Mouse (Mus musculus): Measurements from ENCODE around the gene Eif4ebp2. TPM values are rescaled to one million over a fixed set of nuclear protein-coding genes. Genes with fewer than 3 reads are reported as not detected.
A peak's percentile ranks its signal among the peaks of the same experiment; 100 is the strongest.

Gene Eif4ebp2
- polyA plus RNA-seq, 2 experiments, result 23.1 to 24.3 TPM

- Histone ChIP-seq H3K4me1 (replicated peaks; ENCODE audit: control insufficient read depth in 2 of 2, insufficient read depth in 2 of 2, low read length in 1 of 2) (peaks cover 0 to 10% of the 10 kb centered on the region in 2 experiments; a peak in 2 of 4 replicates), H3K4me2 (ENCODE audit: low read depth) (peak within 1 kb of the TSS; percentile 64), H3K27ac (no peak within 1 kb of the TSS), H3K9me3 (ENCODE audit: control insufficient read depth, low read length) (no peaks in the 10 kb centered on the region), H3K4me3 (ENCODE audit: insufficient read depth in 1 of 2, low read depth in 2 of 2, low read length in 2 of 2) (peak within 1 kb of the TSS; percentile 48 to 57), H3K9ac (replicated peaks) (peak within 1 kb of the TSS; percentile 7; the same call in 1 of the 2 replicates), H3K27me3 (ENCODE audit: control insufficient read depth, insufficient read depth, low read length) (peaks cover 35% of the 10 kb centered on the region), H3K36me3 (replicated peaks; ENCODE audit: control insufficient read depth, insufficient read depth, low read depth) (no peaks in the 10 kb centered on the region)
- DNase-seq (ENCODE audit: low read depth in 3 of 3, low spot score in 3 of 3) (peak in 2 of 3 experiments; percentile 25 to 26), ATAC-seq (ENCODE audit: insufficient read depth) (peak; percentile 76)
- no peak for TF ChIP-seq EP300 (IDR thresholded peaks at IDR 0.05; ENCODE audit: low read depth)
- no peak for TF ChIP-seq CTCF (IDR thresholded peaks at IDR 0.05; ENCODE audit: low read depth)
- WGBS (ENCODE audit: insufficient replicate concordance), result under 1% methylated on average over 60 of the region's 60 CpGs
Observed at GRCm38 (mm10) chr10:61383021-61383714, 69.3 kb downstream of the Eif4ebp2 start, which contains the start of gene Pald1. Pald1 (minus strand) TSS chr10:61383530.

- TF ChIP-seq EP300 (IDR thresholded peaks at IDR 0.05; ENCODE audit: low read depth) (no peak), CTCF (IDR thresholded peaks at IDR 0.05; ENCODE audit: low read depth) (no peak)
- ATAC-seq (ENCODE audit: insufficient read depth) (no peak), DNase-seq (ENCODE audit: low read depth in 3 of 3, low spot score in 3 of 3) (no peak)
- 2% methylated on average over 8 of the region's 8 CpGs for WGBS (ENCODE audit: insufficient replicate concordance)
- Histone ChIP-seq H3K4me2 (ENCODE audit: low read depth) (peak overlapping the region; percentile 64), H3K4me1 (replicated peaks; ENCODE audit: control insufficient read depth in 2 of 2, insufficient read depth in 2 of 2, low read length in 1 of 2) (peaks cover 0 to 10% of the 10 kb centered on the region in 2 experiments; a peak in 2 of 4 replicates), H3K9me3 (ENCODE audit: control insufficient read depth, low read length) (no peaks in the 10 kb centered on the region), H3K4me3 (ENCODE audit: insufficient read depth in 1 of 2, low read depth in 2 of 2, low read length in 2 of 2) (peak overlapping the region; percentile 48 to 57), H3K9ac (replicated peaks) (no peak overlapping the region), H3K27ac (no peak overlapping the region), H3K36me3 (replicated peaks; ENCODE audit: control insufficient read depth, insufficient read depth, low read depth) (no peaks in the 10 kb centered on the region), H3K27me3 (ENCODE audit: control insufficient read depth, insufficient read depth, low read length) (peaks cover 35% of the 10 kb centered on the region)
Observed at GRCm38 (mm10) chr10:61382281-61382731, 70.2 kb downstream of the Eif4ebp2 start.

- DNase-seq (ENCODE audit: low read depth in 3 of 3, low spot score in 3 of 3) (no peak), ATAC-seq (ENCODE audit: insufficient read depth) (no peak)
- Histone ChIP-seq H3K36me3 (replicated peaks; ENCODE audit: control insufficient read depth, insufficient read depth, low read depth) (no peaks in the 10 kb centered on the region), H3K4me3 (ENCODE audit: insufficient read depth in 1 of 2, low read depth in 2 of 2, low read length in 2 of 2) (peak overlapping the region; percentile 3 to 57; a peak in 3 of 4 replicates), H3K4me2 (ENCODE audit: low read depth) (peak overlapping the region; percentile 64), H3K27ac (no peak overlapping the region), H3K27me3 (ENCODE audit: control insufficient read depth, insufficient read depth, low read length) (peaks cover 35% of the 10 kb centered on the region), H3K9me3 (ENCODE audit: control insufficient read depth, low read length) (no peaks in the 10 kb centered on the region), H3K9ac (replicated peaks) (no peak overlapping the region), H3K4me1 (replicated peaks; ENCODE audit: control insufficient read depth in 2 of 2, insufficient read depth in 2 of 2, low read length in 1 of 2) (peaks cover 0 to 10% of the 10 kb centered on the region in 2 experiments; a peak in 2 of 4 replicates)
- TF ChIP-seq CTCF (IDR thresholded peaks at IDR 0.05; ENCODE audit: low read depth) (no peak), EP300 (IDR thresholded peaks at IDR 0.05; ENCODE audit: low read depth) (no peak)
- WGBS (ENCODE audit: insufficient replicate concordance), result 4% methylated on average over 8 of the region's 8 CpGs
Observed at GRCm38 (mm10) chr10:61381823-61382222, 70.6 kb downstream of the Eif4ebp2 start.

GRCm38 (mm10) chr10:61380186-61380585, 72.3 kb downstream of the Eif4ebp2 start:
- H3K4me1 ChIP-seq (replicated peaks; ENCODE audit: control insufficient read depth in 2 of 2, insufficient read depth in 2 of 2, low read length in 1 of 2), result peaks cover 0 to 13% of the 10 kb centered on the region in 2 experiments; a peak in 2 of 4 replicates
- no peak overlapping the region for H3K4me3 ChIP-seq (ENCODE audit: insufficient read depth in 1 of 2, low read depth in 2 of 2, low read length in 2 of 2)
- no peak overlapping the region for H3K27ac ChIP-seq
- no peaks in the 10 kb centered on the region for H3K9me3 ChIP-seq (ENCODE audit: control insufficient read depth, low read length)
- H3K36me3 ChIP-seq (replicated peaks; ENCODE audit: control insufficient read depth, insufficient read depth, low read depth), result no peaks in the 10 kb centered on the region
- ATAC-seq (ENCODE audit: insufficient read depth) (no peak), DNase-seq (ENCODE audit: low read depth in 3 of 3, low spot score in 3 of 3) (no peak)
- no peak overlapping the region for H3K9ac ChIP-seq (replicated peaks)
- H3K27me3 ChIP-seq (ENCODE audit: control insufficient read depth, insufficient read depth, low read length), result peaks cover 35% of the 10 kb centered on the region
- WGBS (ENCODE audit: insufficient replicate concordance), result 7% methylated on average over 9 of the region's 9 CpGs
- no peak overlapping the region for H3K4me2 ChIP-seq (ENCODE audit: low read depth)
- TF ChIP-seq CTCF (IDR thresholded peaks at IDR 0.05; ENCODE audit: low read depth) (no peak), EP300 (IDR thresholded peaks at IDR 0.05; ENCODE audit: low read depth) (no peak)

GRCm38 (mm10) chr10:61379340-61380040, 73.0 kb downstream of the Eif4ebp2 start:
- Histone ChIP-seq H3K4me1 (replicated peaks; ENCODE audit: control insufficient read depth in 2 of 2, insufficient read depth in 2 of 2, low read length in 1 of 2) (peaks cover 0 to 20% of the 10 kb centered on the region in 2 experiments; a peak in 2 of 4 replicates), H3K9ac (replicated peaks) (no peak overlapping the region), H3K27me3 (ENCODE audit: control insufficient read depth, insufficient read depth, low read length) (peaks cover 35% of the 10 kb centered on the region), H3K4me2 (ENCODE audit: low read depth) (no peak overlapping the region), H3K9me3 (ENCODE audit: control insufficient read depth, low read length) (no peaks in the 10 kb centered on the region), H3K4me3 (ENCODE audit: insufficient read depth in 1 of 2, low read depth in 2 of 2, low read length in 2 of 2) (no peak overlapping the region), H3K36me3 (replicated peaks; ENCODE audit: control insufficient read depth, insufficient read depth, low read depth) (no peaks in the 10 kb centered on the region), H3K27ac (no peak overlapping the region)
- ATAC-seq (ENCODE audit: insufficient read depth) (no peak), DNase-seq (ENCODE audit: low read depth in 3 of 3, low spot score in 3 of 3) (no peak)
- 79% methylated on average over 13 of the region's 13 CpGs for WGBS (ENCODE audit: insufficient replicate concordance)
- TF ChIP-seq EP300 (IDR thresholded peaks at IDR 0.05; ENCODE audit: low read depth) (no peak), CTCF (IDR thresholded peaks at IDR 0.05; ENCODE audit: low read depth) (no peak)
